ENCODE assay signal across 24 mouse cellular contexts in genomic region chr13:29357483-29357882, GRCm38 (mm10).
"Had no signal": no experiment of that assay in that cellular context is flagged by ENCODE, and none has a peak within 500 bp of the region (broad histone marks: within the 10 kb centered on the region; RNA-seq: fewer than 3 reads in every experiment).

No protein-coding gene starts in this region.

- DNase-seq: kidney, postnatal 36 days; layer of hippocampus, postnatal 36 days; liver, postnatal 0 days; lung, postnatal 10 days; lung, postnatal 36 days; right cerebral cortex, adult 18-20 months; right cerebral cortex, postnatal 14 days; right cerebral cortex, postnatal 4 days; thymus, adult 2 months; thymus, postnatal 14 days; thymus, postnatal 4 days had no signal

- H3K27ac ChIP-seq: kidney, postnatal 0 days; left cerebral cortex, adult 2 months; limb, embryonic 12.5 days; limb, embryonic 15.5 days; liver, embryonic 14.5 days; lung, embryonic 15.5 days; midbrain, embryonic 12.5 days; midbrain, embryonic 15.5 days; neural tube, embryonic 12.5 days; neural tube, embryonic 15.5 days; stomach, postnatal 0 days had no signal

- ATAC-seq: liver, postnatal 0 days; midbrain, embryonic 15.5 days had no signal

- H3K4me3 ChIP-seq: left cerebral cortex, adult 2 months; limb, embryonic 12.5 days; limb, embryonic 15.5 days; lung, embryonic 15.5 days; megakaryocyte, embryonic 14.5 days; midbrain, embryonic 12.5 days; midbrain, embryonic 15.5 days; neural tube, embryonic 12.5 days; neural tube, embryonic 15.5 days had no signal

- H3K27me3 ChIP-seq: limb, embryonic 12.5 days; limb, embryonic 15.5 days; lung, embryonic 15.5 days; megakaryocyte, embryonic 14.5 days; midbrain, embryonic 12.5 days; midbrain, embryonic 15.5 days; neural tube, embryonic 12.5 days; neural tube, embryonic 15.5 days had no signal

- H3K9ac ChIP-seq: limb, embryonic 12.5 days; limb, embryonic 15.5 days; liver, embryonic 14.5 days; liver, postnatal 0 days; lung, embryonic 15.5 days; midbrain, embryonic 12.5 days; midbrain, embryonic 15.5 days; neural tube, embryonic 12.5 days; neural tube, embryonic 15.5 days had no signal

- H3K9me3 ChIP-seq: limb, embryonic 15.5 days; lung, embryonic 15.5 days; midbrain, embryonic 12.5 days; midbrain, embryonic 15.5 days; neural tube, embryonic 12.5 days; neural tube, embryonic 15.5 days had no signal

- H3K4me2 ChIP-seq: limb, embryonic 12.5 days; limb, embryonic 15.5 days; liver, embryonic 11.5 days; lung, embryonic 15.5 days; midbrain, embryonic 12.5 days; midbrain, embryonic 15.5 days; neural tube, embryonic 12.5 days; neural tube, embryonic 15.5 days had no signal

- H3K36me3 ChIP-seq: limb, embryonic 12.5 days; limb, embryonic 15.5 days; lung, embryonic 15.5 days; midbrain, embryonic 12.5 days; midbrain, embryonic 15.5 days; neural tube, embryonic 12.5 days; neural tube, embryonic 15.5 days had no signal
